Mouse (Mus musculus): ENCODE results near the gene Carm1.

- TF ChIP-seq ZKSCAN1 (IDR thresholded peaks at IDR 0.05; ENCODE audit: borderline replicate concordance, low read depth, low read length) (no peak), CTCF (conservative IDR thresholded peaks at IDR 0.05 in 1 of 2, IDR thresholded peaks at IDR 0.05 in 1 of 2; ENCODE audit: low read depth in 2 of 2, low read length in 2 of 2) (no peak), MYC (IDR thresholded peaks at IDR 0.05; ENCODE audit: low read depth, low read length) (no peak), USF1 (IDR thresholded peaks at IDR 0.05; ENCODE audit: low read depth, low read length) (no peak), SMC3 (IDR thresholded peaks at IDR 0.05; ENCODE audit: low read depth, low read length) (no peak), POLR2A (IDR thresholded peaks at IDR 0.05; ENCODE audit: low read depth, low read length) (no peak), MAFK (IDR thresholded peaks at IDR 0.05; ENCODE audit: insufficient replicate concordance, low read length) (no peak), EP300 (IDR thresholded peaks at IDR 0.05; ENCODE audit: low read length) (no peak), IRF4 (IDR thresholded peaks at IDR 0.05; ENCODE audit: low read depth, low read length) (no peak)
These were observed 78.9 kb downstream of the Carm1 start for GRCm38 (mm10) chr9:21625342-21626339.
